Comparison of ENCODE assay signal across 27 mouse cellular contexts in the genomic region with DNA sequence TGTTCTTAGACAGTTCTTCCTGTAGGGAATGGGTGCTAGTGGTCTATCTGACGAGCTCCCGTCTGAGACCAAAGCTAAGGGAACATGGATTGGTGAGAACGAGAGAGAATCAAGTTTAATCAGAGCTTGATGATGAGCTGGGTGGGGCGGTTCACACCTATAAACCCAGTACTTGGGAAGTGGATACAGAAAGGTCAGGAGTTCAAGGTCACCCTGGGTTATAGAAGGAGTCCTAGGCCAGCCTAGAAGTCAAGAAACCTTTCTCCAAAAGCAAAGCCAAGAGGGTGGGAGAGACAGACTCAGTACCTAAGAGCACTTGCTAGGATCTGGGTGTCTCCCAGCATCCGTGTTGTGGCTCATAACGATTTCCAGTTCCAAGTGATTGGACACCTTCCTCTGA. TPM values are rescaled to one million over a fixed set of nuclear protein-coding genes. Genes with fewer than 3 reads are reported as not detected.
DNase-seq lines count a peak whose midpoint lies in the region; TF ChIP-seq lines count a peak whose summit lies in the region.
"Had no signal": no experiment of that assay in that cellular context is flagged by ENCODE, and none has a peak within 500 bp of the region (broad histone marks: within the 10 kb centered on the region; RNA-seq: fewer than 3 reads in every experiment).

No protein-coding gene starts in this region.

- 88% methylated on average over 6 of the region's 6 CpGs for WGBS in olfactory bulb, adult 2 months

- H3K4me3 ChIP-seq in E14TG2a.4 (replicated peaks; ENCODE audit: low read length): 0 out of 2 replicates have a peak overlapping the region, but pooled peaks have one; percentile 4
- no peak overlapping the region for H3K4me3 ChIP-seq in olfactory bulb, adult 2 months (ENCODE audit: insufficient read depth, low read depth, low read length)
- H3K4me3 ChIP-seq: embryonic facial prominence, embryonic 13.5 days; embryonic facial prominence, embryonic 15.5 days; erythroblast, embryonic 14.5 days; forebrain, embryonic 13.5 days; forebrain, embryonic 15.5 days had no signal

- peaks cover 100% of the 10 kb centered on the region for H3K4me1 ChIP-seq in E14TG2a.4 (replicated peaks; ENCODE audit: low read depth, low read length)
- peaks cover 60% of the 10 kb centered on the region for H3K4me1 ChIP-seq in olfactory bulb, adult 2 months (ENCODE audit: control insufficient read depth, insufficient read depth, low read length)
- H3K4me1 ChIP-seq: embryonic facial prominence, embryonic 15.5 days had no signal

- peaks cover 34% of the 10 kb centered on the region for H3K36me3 ChIP-seq in E14TG2a.4 (ENCODE audit: insufficient read depth, low read length)
- H3K36me3 ChIP-seq: embryonic facial prominence, embryonic 13.5 days; embryonic facial prominence, embryonic 15.5 days; forebrain, embryonic 15.5 days; G1E had no signal

- DNase-seq in cerebellum, adult 9-11 months: peak; percentile 22
- no peak for DNase-seq in cerebellum, postnatal 14 days
- peak; percentile 84 for DNase-seq in R1 (ENCODE audit: low read depth, low spot score)
- DNase-seq in adrenal gland, postnatal 4 days (ENCODE audit: low spot score in 2 of 2): no peak
- DNase-seq in right cerebral cortex, postnatal 10 days (ENCODE audit: low spot score in 2 of 2): no peak
- DNase-seq: adrenal gland, adult 8-10 months; adrenal gland, postnatal 14 days; adrenal gland, postnatal 36 days; B cell, adult 2 months; cerebellum, adult 11 months; cerebellum, adult 18-20 months; cerebellum, adult 8-10 months; cerebellum, postnatal 36 days; embryo, embryonic 11 days; forebrain, postnatal 0 days had no signal

- H3K27ac ChIP-seq in olfactory bulb, adult 2 months (ENCODE audit: insufficient read depth, low read depth, low read length): 0 out of 2 replicates have a peak overlapping the region, but pooled peaks have one; percentile 20
- H3K27ac ChIP-seq: embryonic facial prominence, embryonic 13.5 days; embryonic facial prominence, embryonic 15.5 days; forebrain, embryonic 13.5 days; forebrain, embryonic 15.5 days had no signal

- TF ChIP-seq POLR2A in olfactory bulb, adult 2 months (IDR thresholded peaks at IDR 0.05; ENCODE audit: insufficient read depth, low read depth, low read length): no peak

- H3K27me3 ChIP-seq in E14TG2a.4 (ENCODE audit: insufficient read depth, low read length): no peaks in the 10 kb centered on the region
- H3K27me3 ChIP-seq: embryonic facial prominence, embryonic 13.5 days; embryonic facial prominence, embryonic 15.5 days; forebrain, embryonic 13.5 days; forebrain, embryonic 15.5 days; Patski had no signal

- no peaks in the 10 kb centered on the region for H3K9me3 ChIP-seq in E14TG2a.4 (ENCODE audit: low read length)
- H3K9me3 ChIP-seq: embryonic facial prominence, embryonic 13.5 days; embryonic facial prominence, embryonic 15.5 days; forebrain, embryonic 13.5 days; forebrain, embryonic 15.5 days had no signal

- TF ChIP-seq CTCF in E14TG2a.4 (conservative IDR thresholded peaks at IDR 0.05; ENCODE audit: low read length): no peak
- no peak for TF ChIP-seq CTCF in olfactory bulb, adult 2 months (IDR thresholded peaks at IDR 0.05; ENCODE audit: insufficient read depth, low read depth, low read length)

RNA-seq across cellular contexts. Expression of gene Dlgap3, which starts 21.9 kb away (rescaled TPM):
- polyA plus RNA-seq in olfactory bulb, adult 2 months (2012; ENCODE audit: insufficient read depth, insufficient read length, low replicate concordance, missing spikeins): not detected in 2 replicates
- total RNA-seq in adrenal gland, postnatal 4 days (2021): 10 to 100 TPM; 14.8 to 16.1 TPM
- total RNA-seq: common myeloid progenitor, adult 5-6 weeks had no signal
- polyA plus RNA-seq: activated CD4-positive, CD25-positive, alpha-beta regulatory T cell, adult 4 months; CD4-positive, CD25-positive, alpha-beta regulatory T cell, adult 4 months; erythroblast, embryonic 14.5 days; G1E had no signal

RNA-seq across cellular contexts. Expression of gene Smim12, which starts 52.7 kb away (rescaled TPM):
- not detected in 2 replicates for polyA plus RNA-seq in olfactory bulb, adult 2 months (2012; ENCODE audit: insufficient read depth, insufficient read length, low replicate concordance, missing spikeins)
- total RNA-seq in adrenal gland, postnatal 4 days (2021): 10 to 100 TPM; 36.9 to 40.2 TPM

Comparison
In these comparisons a context has a peak if more than half of its experiments do, and no peak if none do; other contexts are left out.
1. DNase-seq: peak in cerebellum, adult 9-11 months (single experiment) and R1 (single experiment); none in cerebellum, postnatal 14 days (0 of 2), adrenal gland, postnatal 4 days (0 of 2) and right cerebral cortex, postnatal 10 days (0 of 2).